In genomic region chr13:119462596-119463560, GRCm38 (mm10) we compare ENCODE assay signal across 8 mouse cellular contexts. TPM values are rescaled to one million over a fixed set of nuclear protein-coding genes. Genes with fewer than 3 reads are reported as not detected.
DNase-seq lines count a peak whose midpoint lies in the region; ATAC-seq and TF ChIP-seq lines count a peak whose summit lies in the region.

Gene 4833420G17Rik, plus strand, starts transcription at chr13:119462768.

- CTCF ChIA-PET in Patski (lab: Charles Lee): interaction anchor here (0.8 kb wide), 1 partner anchor 9 kb away, joined by 3 read pairs; no protein-coding TSS in a partner anchor

- peak; percentile 35 for DNase-seq in Patski (ENCODE audit: low read depth, low spot score)
- peak; percentile 89 to 90 for DNase-seq in cerebellum, postnatal 14 days
- DNase-seq in frontal cortex, postnatal 14 days (ENCODE audit: low spot score in 2 of 2): peak; percentile 69 to 78
- DNase-seq in layer of hippocampus, postnatal 25 days (ENCODE audit: extremely low spot score in 1 of 2, low spot score in 1 of 2): peak; percentile 65 to 79
- peak; percentile 94 for DNase-seq in lung, postnatal 25 days (ENCODE audit: low spot score)
- DNase-seq in retina, embryonic 14.5 days (ENCODE audit: low spot score): peak; percentile 95
- DNase-seq in thymus, postnatal 4 days: peak; percentile 89

- H3K27ac ChIP-seq in hindbrain, embryonic 13.5 days: peak within 1 kb of the TSS; percentile 81

- WGBS in hindbrain, embryonic 13.5 days: 8% methylated on average over 57 of the region's 57 CpGs

- peak within 1 kb of the TSS; percentile 68 for H3K4me2 ChIP-seq in hindbrain, embryonic 13.5 days

- ATAC-seq in Patski: peak; percentile 96
- ATAC-seq in hindbrain, embryonic 13.5 days (ENCODE audit: low FRiP score): peak; percentile 97

- POLR2A ChIA-PET in Patski (lab: Charles Lee): interaction anchor here (0.6 to 0.9 kb wide), 2 partner anchors 31 to 216 kb away, joined by 3 to 8 read pairs; no protein-coding TSS in a partner anchor

- peaks cover 19% of the 10 kb centered on the region for H3K4me1 ChIP-seq in hindbrain, embryonic 13.5 days (replicated peaks)

- no peak for TF ChIP-seq CTCF in Patski (IDR thresholded peaks at IDR 0.05)

- H3K9ac ChIP-seq in hindbrain, embryonic 13.5 days: peak within 1 kb of the TSS; percentile 82

- H3K9me3 ChIP-seq in hindbrain, embryonic 13.5 days: no peaks in the 10 kb centered on the region

- in situ Hi-C loops in Patski (cut with MboI; ENCODE audit: low pct_unique_long_range_greater_than_20kb): no loop called here

- H3K4me3 ChIP-seq in hindbrain, embryonic 13.5 days: peak within 1 kb of the TSS; percentile 81

- H3K27me3 ChIP-seq in Patski: no peaks in the 10 kb centered on the region
- H3K27me3 ChIP-seq in hindbrain, embryonic 13.5 days: no peaks in the 10 kb centered on the region

- H3K36me3 ChIP-seq in hindbrain, embryonic 13.5 days: peaks cover 33% of the 10 kb centered on the region

RNA-seq across cellular contexts. Expression of gene 4833420G17Rik, which starts in this region (rescaled TPM):
- 32.6 TPM for polyA plus RNA-seq in Patski (2021)
- polyA plus RNA-seq in hindbrain, embryonic 13.5 days (2015; fragmentation: Nextera tagmentation; extraction: Ambion mirVana): 111 and 117 TPM in 2 replicates
- total RNA-seq in layer of hippocampus, postnatal 25 days (2021): 10 to 100 TPM; 23.2 to 28.0 TPM

Comparison
In these comparisons a context has a peak if more than half of its experiments do, and no peak if none do; other contexts are left out.
1. Peak in every context shown above with its lines: DNase-seq, ATAC-seq, H3K4me3 ChIP-seq and H3K27ac ChIP-seq.
2. DNase-seq: peak in every context shown above with its lines; median percentile 95 in retina, embryonic 14.5 days; 94 in lung, postnatal 25 days; 90 in cerebellum, postnatal 14 days; 89 in thymus, postnatal 4 days; 74 in frontal cortex, postnatal 14 days; 72 in layer of hippocampus, postnatal 25 days; 35 in Patski.